Mouse (Mus musculus): ENCODE measurements at regions not wholly inside any gene's neighbourhood (a gene's known extent, or its start where the extent isn't known, plus 50 kb on each side); places are given as distances from the start of the nearest gene placed in this dataset.
A peak's percentile ranks its signal among the peaks of the same experiment; 100 is the strongest.

GRCm38 (mm10) chr5:44416844-44417589 lies 190.6 kb upstream of the Tapt1 start:
- no peak for DNase-seq (ENCODE audit: low spot score)

- peak; percentile 78 for DNase-seq (ENCODE audit: low spot score)
These were observed 188.0 kb upstream of the Tapt1 start for GRCm38 (mm10) chr5:44414441-44414840.

GRCm38 (mm10) chr5:44403300-44403699 lies 176.9 kb upstream of the Tapt1 start:
- DNase-seq (ENCODE audit: low spot score), result no peak

GRCm38 (mm10) chr5:44400573-44401332 lies 174.3 kb upstream of the Tapt1 start:
- no peak for DNase-seq (ENCODE audit: low spot score)

GRCm38 (mm10) chr5:44387237-44387810 lies 160.9 kb upstream of the Tapt1 start:
- no peak for DNase-seq (ENCODE audit: low spot score)

- no peak for DNase-seq (ENCODE audit: low spot score)
These were observed 159.8 kb upstream of the Tapt1 start for GRCm38 (mm10) chr5:44386176-44386575.

GRCm38 (mm10) chr5:44383049-44383448 lies 156.6 kb upstream of the Tapt1 start:
- DNase-seq (ENCODE audit: low spot score), result no peak

GRCm38 (mm10) chr5:44370006-44370405 lies 143.6 kb upstream of the Tapt1 start:
- no peak for DNase-seq (ENCODE audit: low spot score)

GRCm38 (mm10) chr5:44352324-44352723 lies 125.9 kb upstream of the Tapt1 start:
- peak; percentile 9 for DNase-seq (ENCODE audit: low spot score)

GRCm38 (mm10) chr5:44341457-44342014 lies 115.1 kb upstream of the Tapt1 start:
- no peak for DNase-seq (ENCODE audit: low spot score)

- no peak for DNase-seq (ENCODE audit: low spot score)
These were observed 112.2 kb upstream of the Tapt1 start for GRCm38 (mm10) chr5:44338662-44339061.

- no peak for DNase-seq (ENCODE audit: low spot score)
These were observed 109.3 kb upstream of the Tapt1 start for GRCm38 (mm10) chr5:44335756-44336155.

- DNase-seq (ENCODE audit: low spot score), result no peak
These were observed 93.2 kb upstream of the Tapt1 start for GRCm38 (mm10) chr5:44319626-44320025.

- DNase-seq (ENCODE audit: low spot score), result no peak
These were observed 80.5 kb upstream of the Tapt1 start for GRCm38 (mm10) chr5:44306769-44307557.

- DNase-seq (ENCODE audit: low spot score), result peak; percentile 71
These were observed 77.7 kb upstream of the Tapt1 start for GRCm38 (mm10) chr5:44303886-44304855.

- DNase-seq (ENCODE audit: low spot score), result peak; percentile 81
These were observed 58.0 kb upstream of the Tapt1 start for GRCm38 (mm10) chr5:44284384-44284783.
